Mouse (Mus musculus): ENCODE results near the gene 5730596B20Rik.

The 5730596B20Rik gene

GRCm38 (mm10) chr6:52177061-52177735, at the start of gene 5730596B20Rik:
Gene 5730596B20Rik (plus strand): TSS chr6:52177498.
- DNase-seq: no peak

- no peak for DNase-seq
Measured at GRCm38 (mm10) chr6:52137841-52138535, 39.3 kb upstream of the 5730596B20Rik start.

- no peak for DNase-seq
Measured at GRCm38 (mm10) chr6:52138576-52138975, 38.7 kb upstream of the 5730596B20Rik start.

- no peak for DNase-seq
Measured at GRCm38 (mm10) chr6:52139115-52139514, 38.2 kb upstream of the 5730596B20Rik start.

GRCm38 (mm10) chr6:52150401-52150966, 26.8 kb upstream of the 5730596B20Rik start:
- no peak for DNase-seq

GRCm38 (mm10) chr6:52151571-52151970, 25.7 kb upstream of the 5730596B20Rik start:
- DNase-seq: no peak

- no peak for DNase-seq
Measured at GRCm38 (mm10) chr6:52152226-52153193, 24.8 kb upstream of the 5730596B20Rik start.

- DNase-seq: no peak
Measured at GRCm38 (mm10) chr6:52153270-52153669, 24.0 kb upstream of the 5730596B20Rik start.

- no peak for DNase-seq
Measured at GRCm38 (mm10) chr6:52154044-52154443, 23.3 kb upstream of the 5730596B20Rik start.

- no peak for DNase-seq
Measured at GRCm38 (mm10) chr6:52155471-52155870, 21.8 kb upstream of the 5730596B20Rik start.

GRCm38 (mm10) chr6:52156551-52157200, 20.6 kb upstream of the 5730596B20Rik start:
- DNase-seq: no peak

GRCm38 (mm10) chr6:52157466-52158275, 19.6 kb upstream of the 5730596B20Rik start:
- no peak for DNase-seq

- DNase-seq: peak; percentile 72
Measured at GRCm38 (mm10) chr6:52158276-52159051, 18.8 kb upstream of the 5730596B20Rik start, which contains the start of gene Hoxa1. Gene Hoxa1 (minus strand): TSS chr6:52158317.

- DNase-seq: no peak
Measured at GRCm38 (mm10) chr6:52159164-52159761, 18.0 kb upstream of the 5730596B20Rik start.

GRCm38 (mm10) chr6:52159979-52160378, 17.3 kb upstream of the 5730596B20Rik start:
- no peak for DNase-seq

- DNase-seq: no peak
Measured at GRCm38 (mm10) chr6:52160511-52161335, 16.6 kb upstream of the 5730596B20Rik start.

GRCm38 (mm10) chr6:52161336-52162092, 15.8 kb upstream of the 5730596B20Rik start:
- no peak for DNase-seq

GRCm38 (mm10) chr6:52162093-52162380, 15.3 kb upstream of the 5730596B20Rik start:
- DNase-seq: no peak
